Mouse (Mus musculus) hindbrain, embryonic 12.5 days (tissue): ENCODE results near the gene Il17re. TPM values are rescaled to one million over a fixed set of nuclear protein-coding genes. Genes with fewer than 3 reads are reported as not detected.

Experiments used
- ATAC-seq: fragments of 200-750 bp; cut with Nextera tagmentation; 2 replicates; pipeline ENCODE4 v1.8.0; 2017; ENCODE audit warnings: moderate TSS enrichment; ENCODE audit not compliant: low FRiP score
- H3K27ac ChIP-seq: fragments of 300-500 bp; sonication (generic); 2 replicates; pipeline ENCODE4 v1.5.1; 2016; ENCODE audit warnings: mild to moderate bottlenecking
- H3K27me3 ChIP-seq: fragments of 300-500 bp; sonication (generic); 2 replicates; pipeline ENCODE4 v1.6.1; 2016; ENCODE audit warnings: mild to moderate bottlenecking
- H3K36me3 ChIP-seq: fragments of 300-500 bp; sonication (generic); 2 replicates; pipeline ENCODE4 v1.6.1; 2016; ENCODE audit warnings: mild to moderate bottlenecking
- H3K4me1 ChIP-seq: fragments of 300-500 bp; sonication (generic); 2 replicates; pipeline ENCODE4 v1.6.1; 2016
- H3K4me2 ChIP-seq: fragments of 300-500 bp; sonication (generic); replicated peaks from 2 replicates; pipeline ENCODE4 v1.6.1; 2016; ENCODE audit warnings: mild to moderate bottlenecking
- H3K4me3 ChIP-seq: fragments of 300-500 bp; sonication (generic); 2 replicates; pipeline ENCODE4 v1.5.1; 2016; ENCODE audit warnings: mild to moderate bottlenecking
- H3K9ac ChIP-seq: fragments of 300-500 bp; sonication (generic); 2 replicates; pipeline ENCODE4 v1.6.1; 2016; ENCODE audit warnings: mild to moderate bottlenecking, moderate library complexity
- H3K9me3 ChIP-seq: fragments of 300-500 bp; sonication (generic); replicated peaks from 2 replicates; pipeline ENCODE4 v1.6.1; 2016; ENCODE audit warnings: mild to moderate bottlenecking
- WGBS: fragments of 180-500 bp; shearing (Covaris S2); methylation state at CpG from one replicate; pipeline ENCODE4 v1.1.7; 2016; 5-methylcytosine and 5-hydroxymethylcytosine counted together
- polyA plus RNA-seq: library from polyadenylated mRNA; unstranded; fragments of >200 nt; fragmentation: Nextera tagmentation; extraction: Ambion mirVana; gene quantifications from 2 replicates; pipeline ENCODE4 v1.2.1, GENCODE M21; 2016

The Il17re gene
- polyA plus RNA-seq, 1 experiment from 2014 or later, result 1.1 TPM

- ATAC-seq, result no peak
- Histone ChIP-seq H3K4me3 (no peak overlapping the region), H3K4me1 (no peaks in the 10 kb centered on the region), H3K36me3 (no peaks in the 10 kb centered on the region), H3K27me3 (peaks cover 2% of the 10 kb centered on the region; the same call in 1 of the 2 replicates), H3K4me2 (no peak overlapping the region), H3K9ac (no peak overlapping the region), H3K27ac (no peak overlapping the region), H3K9me3 (no peaks in the 10 kb centered on the region; the same call in 1 of the 2 replicates)
- WGBS, result 57% methylated on average over 3 of the region's 3 CpGs
These were observed 26.5 kb upstream of the Il17re start for GRCm38 (mm10) chr6:113431801-113432200.

GRCm38 (mm10) chr6:113433661-113434060 is 24.6 kb upstream of the Il17re start:
- no peak overlapping the region for H3K4me2 ChIP-seq
- no peaks in the 10 kb centered on the region for H3K9me3 ChIP-seq
- no peak overlapping the region for H3K27ac ChIP-seq
- no peak for ATAC-seq
- WGBS, result 73% methylated on average over 3 of the region's 3 CpGs
- no peak overlapping the region for H3K9ac ChIP-seq
- peaks cover 2% of the 10 kb centered on the region; the same call in 1 of the 2 replicates for H3K27me3 ChIP-seq
- no peak overlapping the region for H3K4me3 ChIP-seq
- no peaks in the 10 kb centered on the region for H3K36me3 ChIP-seq
- H3K4me1 ChIP-seq, result no peaks in the 10 kb centered on the region

GRCm38 (mm10) chr6:113434691-113435090 is 23.6 kb upstream of the Il17re start:
- Histone ChIP-seq H3K36me3 (no peaks in the 10 kb centered on the region), H3K27ac (no peak overlapping the region), H3K9ac (no peak overlapping the region), H3K4me1 (no peaks in the 10 kb centered on the region), H3K27me3 (peaks cover 2% of the 10 kb centered on the region; the same call in 1 of the 2 replicates), H3K9me3 (no peaks in the 10 kb centered on the region), H3K4me2 (no peak overlapping the region), H3K4me3 (no peak overlapping the region)
- ATAC-seq, result no peak
- WGBS, result 67% methylated on average over 7 of the region's 7 CpGs

GRCm38 (mm10) chr6:113435664-113436205 is 22.5 kb upstream of the Il17re start, which contains the start of gene Cidec:
Cidec (minus strand) TSS chr6:113435760.
- Histone ChIP-seq H3K27me3 (peaks cover 2% of the 10 kb centered on the region; the same call in 1 of the 2 replicates), H3K36me3 (no peaks in the 10 kb centered on the region), H3K9ac (no peak within 1 kb of the TSS), H3K4me3 (no peak within 1 kb of the TSS), H3K4me1 (no peaks in the 10 kb centered on the region), H3K27ac (no peak within 1 kb of the TSS), H3K4me2 (no peak within 1 kb of the TSS), H3K9me3 (no peaks in the 10 kb centered on the region)
- ATAC-seq, result no peak
- 74% methylated on average over 9 of the region's 9 CpGs for WGBS

- 82% methylated on average over 12 of the region's 12 CpGs for WGBS
- Histone ChIP-seq H3K27ac (no peak overlapping the region), H3K9me3 (no peaks in the 10 kb centered on the region), H3K4me2 (no peak overlapping the region), H3K27me3 (peaks cover 2% of the 10 kb centered on the region; the same call in 1 of the 2 replicates), H3K4me3 (no peak overlapping the region), H3K36me3 (no peaks in the 10 kb centered on the region), H3K9ac (no peak overlapping the region), H3K4me1 (no peaks in the 10 kb centered on the region)
- no peak for ATAC-seq
These were observed 21.1 kb upstream of the Il17re start for GRCm38 (mm10) chr6:113437135-113437534.

GRCm38 (mm10) chr6:113438721-113439430 is 19.4 kb upstream of the Il17re start:
- Histone ChIP-seq H3K4me3 (no peak overlapping the region), H3K9ac (no peak overlapping the region), H3K9me3 (no peaks in the 10 kb centered on the region), H3K27me3 (peaks cover 2% of the 10 kb centered on the region; the same call in 1 of the 2 replicates), H3K4me1 (peaks cover 8% of the 10 kb centered on the region), H3K27ac (no peak overlapping the region), H3K36me3 (no peaks in the 10 kb centered on the region), H3K4me2 (no peak overlapping the region)
- ATAC-seq, result no peak
- WGBS, result 61% methylated on average over 12 of the region's 12 CpGs

GRCm38 (mm10) chr6:113440686-113441085 is 17.6 kb upstream of the Il17re start:
- Histone ChIP-seq H3K4me2 (no peak overlapping the region), H3K36me3 (no peaks in the 10 kb centered on the region), H3K27me3 (no peaks in the 10 kb centered on the region), H3K27ac (no peak overlapping the region), H3K9ac (no peak overlapping the region), H3K9me3 (no peaks in the 10 kb centered on the region), H3K4me1 (peaks cover 8% of the 10 kb centered on the region), H3K4me3 (no peak overlapping the region)
- no peak for ATAC-seq
- WGBS, result 82% methylated on average over 3 of the region's 3 CpGs

- Histone ChIP-seq H3K4me2 (no peak overlapping the region), H3K9me3 (no peaks in the 10 kb centered on the region), H3K4me1 (peaks cover 8% of the 10 kb centered on the region), H3K27ac (no peak overlapping the region), H3K27me3 (no peaks in the 10 kb centered on the region), H3K9ac (no peak overlapping the region), H3K4me3 (no peak overlapping the region), H3K36me3 (no peaks in the 10 kb centered on the region)
- ATAC-seq, result no peak
- WGBS, result 57% methylated on average over 7 of the region's 7 CpGs
These were observed 17.1 kb upstream of the Il17re start for GRCm38 (mm10) chr6:113441147-113441680.

- Histone ChIP-seq H3K4me2 (peak overlapping the region; percentile 86), H3K36me3 (peaks cover 8% of the 10 kb centered on the region), H3K9me3 (no peaks in the 10 kb centered on the region), H3K9ac (peak overlapping the region; percentile 92), H3K4me1 (peaks cover 8% of the 10 kb centered on the region), H3K4me3 (peak overlapping the region; percentile 82), H3K27me3 (no peaks in the 10 kb centered on the region), H3K27ac (peak overlapping the region; percentile 68)
- ATAC-seq, result peak; percentile 30; the same call in 1 of the 2 replicates
- WGBS, result 39% methylated on average over 9 of the region's 9 CpGs
These were observed 16.2 kb upstream of the Il17re start for GRCm38 (mm10) chr6:113442087-113442441.

GRCm38 (mm10) chr6:113442442-113443090 is 15.7 kb upstream of the Il17re start, which contains the start of gene Jagn1:
Jagn1 (plus strand) TSS chr6:113442569.
- peaks cover 13% of the 10 kb centered on the region for H3K36me3 ChIP-seq

GRCm38 (mm10) chr6:113443091-113443490 is 15.2 kb upstream of the Il17re start:
- no peak overlapping the region for H3K27ac ChIP-seq
- peak overlapping the region; percentile 82 for H3K4me3 ChIP-seq
- H3K27me3 ChIP-seq, result no peaks in the 10 kb centered on the region
- no peak for ATAC-seq
- peaks cover 8% of the 10 kb centered on the region for H3K4me1 ChIP-seq
- H3K4me2 ChIP-seq, result peak overlapping the region; percentile 86
- peak overlapping the region; percentile 92 for H3K9ac ChIP-seq
- H3K9me3 ChIP-seq, result no peaks in the 10 kb centered on the region
- peaks cover 18% of the 10 kb centered on the region for H3K36me3 ChIP-seq
- 50% methylated on average over 12 of the region's 12 CpGs for WGBS

More at GRCm38 (mm10) chr6:113442442-113443090, 15.7 kb upstream of the Il17re start, which contains the start of gene Jagn1:
- peak within 1 kb of the TSS; percentile 92 for H3K9ac ChIP-seq
- H3K27ac ChIP-seq, result peak within 1 kb of the TSS; percentile 68
- H3K27me3 ChIP-seq, result no peaks in the 10 kb centered on the region
- peak within 1 kb of the TSS; percentile 82 for H3K4me3 ChIP-seq
- peak; percentile 92 for ATAC-seq
- under 1% methylated on average over 40 of the region's 45 CpGs for WGBS
- no peaks in the 10 kb centered on the region for H3K9me3 ChIP-seq
- peaks cover 8% of the 10 kb centered on the region for H3K4me1 ChIP-seq
- H3K4me2 ChIP-seq, result peak within 1 kb of the TSS; percentile 86
